Mouse (Mus musculus): ENCODE results near the gene Desi1. TPM values are rescaled to one million over a fixed set of nuclear protein-coding genes. Genes with fewer than 3 reads are reported as not detected.

The Desi1 gene
- total RNA-seq, 2 experiments from 2014 or later, result 14.5 to 20.8 TPM

- no peak for DNase-seq
- no peak for TF ChIP-seq CTCF (IDR thresholded peaks at IDR 0.05)
- H3K27ac ChIP-seq, result no peak overlapping the region
- no peak overlapping the region for H3K4me3 ChIP-seq
- intact Hi-C loops (cut with DNase I), result no loop called here
These were observed 64.5 kb downstream of the Desi1 start for GRCm38 (mm10) chr15:81969173-81969572.

- intact Hi-C loops (cut with DNase I), result no loop called here
- no peak for TF ChIP-seq CTCF (IDR thresholded peaks at IDR 0.05)
- Histone ChIP-seq H3K27ac (no peak overlapping the region), H3K4me3 (no peak overlapping the region)
- DNase-seq, result no peak
These were observed 65.2 kb downstream of the Desi1 start for GRCm38 (mm10) chr15:81968447-81968846.

- TF ChIP-seq CTCF (IDR thresholded peaks at IDR 0.05), result no peak
- DNase-seq, result no peak
- Histone ChIP-seq H3K4me3 (no peak overlapping the region), H3K27ac (no peak overlapping the region)
- intact Hi-C loops (cut with DNase I), result no loop called here
These were observed 65.8 kb downstream of the Desi1 start for GRCm38 (mm10) chr15:81967821-81968220.

GRCm38 (mm10) chr15:81966062-81966829, 67.4 kb downstream of the Desi1 start:
- intact Hi-C loops (cut with DNase I), result no loop called here
- H3K4me3 ChIP-seq, result no peak overlapping the region
- DNase-seq, result no peak
- TF ChIP-seq CTCF (IDR thresholded peaks at IDR 0.05), result no peak
- H3K27ac ChIP-seq, result no peak overlapping the region

- intact Hi-C loops (cut with DNase I), result no loop called here
- no peak overlapping the region for H3K4me3 ChIP-seq
- TF ChIP-seq CTCF (IDR thresholded peaks at IDR 0.05), result no peak
- no peak overlapping the region for H3K27ac ChIP-seq
- no peak for DNase-seq
These were observed 68.6 kb downstream of the Desi1 start for GRCm38 (mm10) chr15:81964980-81965545.

- no peak for TF ChIP-seq CTCF (IDR thresholded peaks at IDR 0.05)
- Histone ChIP-seq H3K4me3 (no peak overlapping the region), H3K27ac (no peak overlapping the region)
- intact Hi-C loops (cut with DNase I), result no loop called here
- DNase-seq, result no peak
These were observed 69.4 kb downstream of the Desi1 start for GRCm38 (mm10) chr15:81964262-81964661.

- peak overlapping the region; percentile 97 for H3K4me3 ChIP-seq
- intact Hi-C loops (cut with DNase I), result no loop called here
- no peak for DNase-seq
- H3K27ac ChIP-seq, result peak overlapping the region; percentile 81
- no peak for TF ChIP-seq CTCF (IDR thresholded peaks at IDR 0.05)
These were observed 72.6 kb downstream of the Desi1 start for GRCm38 (mm10) chr15:81961078-81961451.

GRCm38 (mm10) chr15:81960171-81961077, 73.2 kb downstream of the Desi1 start, which contains the start of gene Pmm1:
Gene Pmm1, minus strand, starts transcription at chr15:81960930.
- Histone ChIP-seq H3K4me3 (peak within 1 kb of the TSS; percentile 97), H3K27ac (peak within 1 kb of the TSS; percentile 84)
- intact Hi-C loops (cut with DNase I), result loop anchor here (1.0 kb wide), 1 partner anchor 29 kb away; no protein-coding TSS in a partner anchor
- TF ChIP-seq CTCF (IDR thresholded peaks at IDR 0.05), result peak; percentile 79
- DNase-seq, result peak; percentile 100

- no peak for DNase-seq
- H3K27ac ChIP-seq, result no peak overlapping the region
- H3K4me3 ChIP-seq, result no peak overlapping the region
- intact Hi-C loops (cut with DNase I), result no loop called here
- no peak for TF ChIP-seq CTCF (IDR thresholded peaks at IDR 0.05)
These were observed 74.8 kb downstream of the Desi1 start for GRCm38 (mm10) chr15:81958906-81959305.

- no peak overlapping the region for H3K27ac ChIP-seq
- no peak overlapping the region for H3K4me3 ChIP-seq
- intact Hi-C loops (cut with DNase I), result no loop called here
- no peak for DNase-seq
- TF ChIP-seq CTCF (IDR thresholded peaks at IDR 0.05), result no peak
These were observed 76.1 kb downstream of the Desi1 start for GRCm38 (mm10) chr15:81957598-81957997.

- intact Hi-C loops (cut with DNase I), result no loop called here
- Histone ChIP-seq H3K4me3 (no peak overlapping the region), H3K27ac (no peak overlapping the region)
- TF ChIP-seq CTCF (IDR thresholded peaks at IDR 0.05), result peak; percentile 88
- DNase-seq, result peak; percentile 49
These were observed 77.2 kb downstream of the Desi1 start for GRCm38 (mm10) chr15:81956457-81956856.

GRCm38 (mm10) chr15:81955414-81955813, 78.2 kb downstream of the Desi1 start:
- no peak overlapping the region for H3K27ac ChIP-seq
- no peak for DNase-seq
- intact Hi-C loops (cut with DNase I), result no loop called here
- no peak overlapping the region for H3K4me3 ChIP-seq
- TF ChIP-seq CTCF (IDR thresholded peaks at IDR 0.05), result no peak

- no peak overlapping the region for H3K4me3 ChIP-seq
- no peak for TF ChIP-seq CTCF (IDR thresholded peaks at IDR 0.05)
- intact Hi-C loops (cut with DNase I), result no loop called here
- no peak overlapping the region for H3K27ac ChIP-seq
- DNase-seq, result no peak
These were observed 78.9 kb downstream of the Desi1 start for GRCm38 (mm10) chr15:81954716-81955115.

All from gastrocnemius, adult 2 months (tissue).